Mouse (Mus musculus) frontal cortex, postnatal 14 days (tissue): Measurements from ENCODE around the gene Tspan2.

Experiments
- DNase-seq, 2 experiments: peaks; one replicate each; pipeline ENCODE4 v3.0.0; 2022; ENCODE audit warnings: low spot score in 2 of 2

Tspan2 gene

DNA sequence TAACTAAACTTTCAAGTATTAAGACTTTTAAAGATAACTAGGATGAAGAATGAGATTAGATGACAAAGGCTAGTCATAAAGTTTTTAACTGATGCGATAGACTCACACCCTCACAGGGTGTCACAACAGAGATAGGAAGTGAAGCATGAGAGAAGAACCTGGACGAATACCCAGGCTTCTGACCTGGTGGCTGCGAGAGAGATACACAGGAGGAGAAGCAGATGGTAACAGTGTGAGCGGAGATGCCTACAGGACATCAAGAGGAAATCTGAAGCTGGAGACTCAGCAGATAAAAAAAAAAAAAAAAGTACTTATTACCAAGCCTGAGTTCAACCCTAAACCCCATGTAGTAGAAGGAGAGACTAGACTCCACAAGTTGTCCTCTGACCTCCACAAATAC is 38.7 kb downstream of the Tspan2 start:
- no peak for DNase-seq

DNA sequence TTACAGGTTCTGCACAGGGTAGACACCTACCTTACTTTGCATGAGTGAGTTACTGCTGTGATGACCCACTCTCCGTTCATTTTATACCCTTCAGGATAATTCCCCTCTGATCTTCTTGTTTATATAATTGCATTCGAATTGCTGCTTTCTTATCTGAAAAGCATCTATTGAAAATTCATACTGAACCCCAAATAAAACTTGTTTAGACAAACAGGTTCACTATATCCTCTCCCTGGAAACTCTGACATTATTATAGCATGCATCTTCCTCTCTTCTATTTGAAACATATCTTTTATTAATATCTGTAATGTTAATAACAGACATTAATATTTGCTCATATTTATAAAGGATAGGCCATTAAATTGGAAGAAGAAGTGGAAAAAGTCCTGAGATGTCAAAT is 48.3 kb downstream of the Tspan2 start, which contains the start of gene Tshb:
Gene Tshb (minus strand): TSS at position 101 of the 400 bp plus-strand sequence.
- DNase-seq: no peak

DNA sequence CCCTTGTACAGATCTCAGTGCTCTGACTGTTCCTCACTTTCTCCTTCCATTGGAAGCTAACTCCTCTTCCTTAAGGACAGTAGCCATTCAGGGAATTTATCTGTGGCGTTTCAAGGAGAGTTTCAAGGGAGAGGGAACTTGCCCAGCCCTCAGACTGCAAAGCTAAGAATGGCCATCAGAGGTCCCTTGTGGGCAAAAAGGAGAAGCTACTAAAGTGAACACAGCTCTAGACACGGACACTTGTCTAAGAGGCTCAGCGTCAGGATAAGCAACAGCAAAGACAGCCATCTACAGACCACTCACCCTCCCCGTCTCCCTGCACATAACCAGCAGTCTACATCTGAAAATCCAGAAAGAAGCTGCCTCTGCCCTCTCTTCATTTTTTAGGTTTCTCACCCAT is 53.0 kb downstream of the Tspan2 start:
- no peak for DNase-seq

DNA sequence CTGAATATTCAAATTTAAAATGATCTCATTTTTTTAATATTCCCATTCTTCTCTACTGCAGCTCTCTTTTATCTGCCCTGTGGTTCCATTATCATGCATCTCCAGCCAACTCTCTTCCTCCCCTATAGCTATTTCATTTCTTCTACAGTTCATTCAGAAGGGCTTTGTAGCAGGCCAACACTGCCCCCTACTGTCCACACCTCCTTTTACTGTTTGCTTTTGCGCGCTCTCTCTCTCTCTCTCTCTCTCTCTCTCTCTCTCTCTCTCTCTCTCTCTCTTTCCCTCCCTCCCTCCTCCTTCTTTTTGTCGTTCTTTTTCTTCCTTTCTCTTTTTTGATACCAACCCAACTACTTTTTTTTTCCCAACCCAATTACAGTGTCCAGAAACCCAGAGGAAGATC is 69.6 kb downstream of the Tspan2 start:
- DNase-seq: peak in 1 of 2 experiments; percentile 56

DNA sequence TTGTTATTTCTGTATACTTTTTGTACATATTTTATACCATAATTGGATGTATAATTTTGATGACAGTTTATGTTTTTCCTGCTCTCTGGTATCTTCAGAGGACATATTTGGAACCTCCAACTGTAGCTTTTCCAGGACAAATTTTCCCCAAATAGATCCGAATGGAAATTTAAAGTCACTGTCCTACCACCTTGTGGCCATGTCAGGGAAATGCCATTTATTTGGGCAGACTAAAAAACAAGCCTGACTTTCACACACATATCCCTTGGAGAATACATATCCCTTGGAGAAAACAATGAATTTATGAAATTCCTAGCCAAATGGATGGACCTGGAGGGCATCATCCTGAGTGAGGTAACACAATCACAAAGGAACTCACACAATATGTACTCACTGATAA is 108.1 kb downstream of the Tspan2 start:
- DNase-seq: no peak

DNA sequence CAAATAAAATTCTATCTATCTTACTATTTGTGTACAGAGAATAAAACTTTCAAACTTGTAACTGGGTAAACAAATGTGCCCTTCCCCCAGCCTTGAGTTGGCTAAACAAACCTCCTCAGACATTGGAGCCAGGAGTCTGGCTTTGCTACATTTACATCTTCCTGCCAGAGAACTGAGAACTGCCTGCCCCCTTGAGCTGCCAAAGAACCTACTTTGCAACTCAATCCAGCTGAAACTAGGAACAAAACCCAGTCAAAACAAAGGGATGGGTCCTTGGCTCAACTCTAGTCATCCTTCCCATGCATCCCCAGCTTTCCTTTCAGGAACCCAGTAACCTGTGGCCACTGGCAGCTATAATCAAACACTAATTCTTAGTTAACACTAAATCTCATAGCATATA is 114.3 kb downstream of the Tspan2 start:
- no peak for DNase-seq
